Mouse (Mus musculus) spleen, adult 2 months (tissue): Measurements from ENCODE around the gene Kifc1.
"Not testable (repeated sequence)": the region's sequence is repeated elsewhere in the genome, so short reads cannot be mapped to it uniquely, and the experiment has no call there.

Source experiments
- CTCF ChIP-seq: fragments of 200-500 bp; IDR thresholded peaks from 2 replicates; pipeline ENCODE4 v1.5.1; 2011; ENCODE audit warnings: mild to moderate bottlenecking, inconsistent platforms; ENCODE audit not compliant: insufficient read depth, insufficient read length, insufficient replicate concordance; ENCODE audit errors: extremely low read depth
- POLR2A ChIP-seq: fragments of 200-500 bp; IDR thresholded peaks from 2 replicates; pipeline ENCODE4 v1.6.1; 2011; ENCODE audit warnings: low read depth, low read length, inconsistent platforms

DNA sequence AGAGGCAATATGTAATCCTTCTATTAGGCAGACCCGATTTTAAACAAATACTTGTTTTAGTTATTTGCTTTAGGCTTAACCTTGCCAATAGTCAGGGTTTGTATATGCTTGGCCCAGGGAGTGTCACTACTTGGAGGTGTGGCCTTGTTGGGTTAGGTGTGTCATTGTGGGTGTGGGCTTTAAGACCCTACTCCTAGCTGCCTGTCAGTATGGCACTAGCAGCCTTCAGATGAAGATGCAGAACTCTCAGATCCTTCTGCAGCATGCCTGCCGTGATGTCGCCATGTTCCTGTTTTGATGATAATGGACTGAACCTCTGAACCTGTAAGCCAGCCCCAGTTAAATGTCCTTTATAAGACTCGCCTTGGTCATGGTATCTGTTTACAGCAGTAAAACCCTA lies 2.5 kb upstream of the Kifc1 start:
- TF ChIP-seq POLR2A, CTCF: not testable (repeated sequence)
